Mouse (Mus musculus) kidney, postnatal 0 days (tissue): ENCODE measurements around the gene Tesk2. TPM values are rescaled to one million over a fixed set of nuclear protein-coding genes. Genes with fewer than 3 reads are reported as not detected.

Experiments
- ATAC-seq: fragments of 200-750 bp; cut with Nextera tagmentation; replicated peaks from 2 replicates; pipeline ENCODE4 v1.8.0; 2017; ENCODE audit warnings: low read depth, moderate number of reproducible peaks, moderate TSS enrichment, moderate library complexity; ENCODE audit not compliant: low FRiP score
- DNase-seq: peaks from one replicate; pipeline ENCODE4 v3.0.0-alpha.2; 2016; ENCODE audit warnings: low spot score
- H3K27ac ChIP-seq: fragments of 300-500 bp; sonication (generic); 2 replicates; pipeline ENCODE4 v1.5.1; 2014; ENCODE audit warnings: mild to moderate bottlenecking
- H3K27me3 ChIP-seq: fragments of 300-500 bp; sonication (generic); 2 replicates; pipeline ENCODE4 v1.6.1; 2014; ENCODE audit warnings: low read length, mixed read lengths; ENCODE audit not compliant: insufficient read depth
- H3K36me3 ChIP-seq: fragments of 300-500 bp; sonication (generic); 2 replicates; pipeline ENCODE4 v1.6.1; 2014; ENCODE audit warnings: low read length, mixed read lengths; ENCODE audit not compliant: insufficient read depth
- H3K4me1 ChIP-seq: fragments of 300-500 bp; sonication (generic); replicated peaks from 2 replicates; pipeline ENCODE4 v1.6.1; 2014; ENCODE audit warnings: antibody characterized with exemption, low read length, mixed read lengths; ENCODE audit not compliant: insufficient read depth
- H3K4me2 ChIP-seq: fragments of 300-500 bp; sonication (generic); 2 replicates; pipeline ENCODE4 v1.6.1; 2014; ENCODE audit warnings: mild to moderate bottlenecking, low read length, moderate library complexity, mixed read lengths
- H3K4me3 ChIP-seq: fragments of 300-500 bp; sonication (generic); replicated peaks from 2 replicates; pipeline ENCODE4 v1.5.1; 2014; ENCODE audit warnings: low read depth, low read length
- H3K9ac ChIP-seq: fragments of 300-500 bp; sonication (generic); 2 replicates; pipeline ENCODE4 v1.6.1; 2014; ENCODE audit warnings: low read depth, low read length
- H3K9me3 ChIP-seq: fragments of 300-500 bp; sonication (generic); replicated peaks from 2 replicates; pipeline ENCODE4 v1.6.1; 2016; ENCODE audit warnings: low read length, inconsistent platforms, mixed read lengths
- CTCF ChIP-seq: IDR thresholded peaks from 2 replicates; pipeline ENCODE4 v1.5.1; 2016; ENCODE audit warnings: antibody characterized with exemption, low read depth, mild to moderate bottlenecking, moderate library complexity
- WGBS: fragments of 180-500 bp; shearing (Covaris S2); extraction: QIAGEN DNeasy Blood & Tissue Kit; methylation state at CpG from one replicate; pipeline ENCODE4 v1.1.7; 2014; 5-methylcytosine and 5-hydroxymethylcytosine counted together
- polyA plus RNA-seq: library from polyadenylated mRNA; unstranded; fragments of >200 nt; fragmentation: Nextera tagmentation; extraction: Ambion mirVana; gene quantifications from 2 replicates; pipeline ENCODE4 v1.2.1, GENCODE M21; 2015

The Tesk2 gene
- polyA plus RNA-seq, 1 experiment from 2014 or later: 8.0 TPM

DNA sequence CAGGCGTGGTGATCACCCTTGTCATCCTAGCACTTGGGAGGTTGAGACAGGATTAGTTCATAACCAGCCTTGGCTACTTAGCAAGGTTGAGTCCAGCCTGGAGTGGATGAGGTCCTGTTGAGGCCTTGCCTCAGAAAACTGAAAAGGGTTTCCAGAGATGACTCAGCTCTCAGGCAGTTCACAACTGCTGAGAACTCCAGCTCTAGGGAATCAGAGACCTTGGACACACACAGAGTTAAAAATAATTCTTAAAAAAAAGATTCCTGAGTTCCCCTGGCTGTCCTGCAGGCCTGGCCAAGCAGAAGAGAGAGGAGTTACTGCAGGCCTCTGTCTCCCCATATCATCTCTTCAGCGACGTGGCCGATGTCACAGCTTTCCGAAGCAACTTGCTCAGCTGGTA is 94.5 kb downstream of the Tesk2 start:
- TF ChIP-seq CTCF: no peak
- ATAC-seq (no peak), DNase-seq (no peak)
- Histone ChIP-seq H3K9me3 (no peaks in the 10 kb centered on the region), H3K4me1 (no peaks in the 10 kb centered on the region), H3K36me3 (no peaks in the 10 kb centered on the region), H3K4me3 (no peak overlapping the region), H3K27me3 (no peaks in the 10 kb centered on the region), H3K4me2 (no peak overlapping the region), H3K27ac (no peak overlapping the region), H3K9ac (no peak overlapping the region)
- 79% methylated on average over 5 of the region's 5 CpGs for WGBS

DNA sequence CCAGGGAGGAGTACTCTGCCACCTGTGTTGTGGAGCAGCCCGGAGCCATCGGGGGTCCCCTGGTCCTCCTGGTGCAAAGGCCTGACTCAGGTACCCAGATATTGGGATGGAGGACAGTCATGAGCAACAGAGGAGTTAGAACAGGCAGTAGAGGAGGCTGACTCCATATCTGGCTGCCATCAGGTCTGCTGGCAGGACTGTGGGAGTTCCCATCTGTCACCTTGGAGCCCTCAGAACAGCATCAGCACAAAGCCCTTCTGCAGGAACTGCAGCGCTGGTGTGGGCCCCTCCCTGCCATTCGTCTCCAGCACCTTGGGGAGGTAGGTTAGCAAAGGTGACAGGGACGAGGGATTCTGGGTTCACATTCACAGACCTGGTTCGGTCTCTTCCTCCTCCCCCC is 96.7 kb downstream of the Tesk2 start:
- Histone ChIP-seq H3K9me3 (no peaks in the 10 kb centered on the region), H3K9ac (no peak overlapping the region), H3K27me3 (no peaks in the 10 kb centered on the region), H3K4me1 (no peaks in the 10 kb centered on the region), H3K4me2 (no peak overlapping the region), H3K4me3 (no peak overlapping the region), H3K27ac (no peak overlapping the region), H3K36me3 (no peaks in the 10 kb centered on the region)
- no peak for ATAC-seq
- TF ChIP-seq CTCF: no peak
- DNase-seq: no peak
- 90% methylated on average over 6 of the region's 6 CpGs for whole genome bisulfite sequencing

GRCm38 (mm10) chr4:116819968-116820901 is 99.5 kb downstream of the Tesk2 start:
- H3K27ac ChIP-seq: no peak overlapping the region

GRCm38 (mm10) chr4:116820902-116821693 is 100.3 kb downstream of the Tesk2 start:
- DNase-seq (peak; percentile 75), ATAC-seq (peak; percentile 85)
- Histone ChIP-seq H3K4me2 (peak overlapping the region; percentile 91), H3K4me1 (no peaks in the 10 kb centered on the region), H3K27ac (no peak overlapping the region), H3K9me3 (no peaks in the 10 kb centered on the region), H3K36me3 (no peaks in the 10 kb centered on the region), H3K4me3 (peak overlapping the region; percentile 42), H3K27me3 (no peaks in the 10 kb centered on the region), H3K9ac (peak overlapping the region; percentile 44)
- under 1% methylated on average over 51 of the region's 51 CpGs for WGBS
- TF ChIP-seq CTCF: peak; percentile 52

More at GRCm38 (mm10) chr4:116819968-116820901, 99.5 kb downstream of the Tesk2 start:
- H3K9me3 ChIP-seq: no peaks in the 10 kb centered on the region
- peak overlapping the region; percentile 44; the same call in 1 of the 2 replicates for H3K9ac ChIP-seq
- 29% methylated on average over 32 of the region's 32 CpGs for WGBS
- H3K27me3 ChIP-seq: no peaks in the 10 kb centered on the region
- ATAC-seq: no peak
- peak overlapping the region; percentile 42 for H3K4me3 ChIP-seq
- no peak for TF ChIP-seq CTCF
- H3K36me3 ChIP-seq: no peaks in the 10 kb centered on the region
- DNase-seq: no peak
- peak overlapping the region; percentile 91 for H3K4me2 ChIP-seq
- H3K4me1 ChIP-seq: no peaks in the 10 kb centered on the region

GRCm38 (mm10) chr4:116821694-116822016 is 100.9 kb downstream of the Tesk2 start, which contains the start of gene Hpdl:
Gene Hpdl, minus strand, starts transcription at chr4:116821707.
- Histone ChIP-seq H3K9me3 (no peaks in the 10 kb centered on the region), H3K9ac (peak within 1 kb of the TSS; percentile 44), H3K36me3 (no peaks in the 10 kb centered on the region), H3K4me1 (no peaks in the 10 kb centered on the region), H3K4me2 (peak within 1 kb of the TSS; percentile 91), H3K27me3 (no peaks in the 10 kb centered on the region), H3K27ac (no peak within 1 kb of the TSS), H3K4me3 (peak within 1 kb of the TSS; percentile 42)
- ATAC-seq (no peak), DNase-seq (no peak)
- no peak for TF ChIP-seq CTCF
- WGBS: 13% methylated on average over 9 of the region's 9 CpGs

GRCm38 (mm10) chr4:116824541-116825004 is 103.8 kb downstream of the Tesk2 start:
- DNase-seq (peak; percentile 80), ATAC-seq (peak; percentile 40)
- H3K9me3 ChIP-seq: no peaks in the 10 kb centered on the region
- H3K27ac ChIP-seq: peak overlapping the region; percentile 86
- H3K4me2 ChIP-seq: peak overlapping the region; percentile 82
- no peaks in the 10 kb centered on the region for H3K4me1 ChIP-seq
- H3K27me3 ChIP-seq: no peaks in the 10 kb centered on the region
- H3K36me3 ChIP-seq: no peaks in the 10 kb centered on the region
- no peak for TF ChIP-seq CTCF
- 2% methylated on average over 29 of the region's 29 CpGs for WGBS
- peak overlapping the region; percentile 46 for H3K4me3 ChIP-seq
- H3K9ac ChIP-seq: peak overlapping the region; percentile 74
